Mouse (Mus musculus) cortical plate, adult 2 months (tissue): ENCODE results near the gene Mgat2. TPM values are rescaled to one million over a fixed set of nuclear protein-coding genes. Genes with fewer than 3 reads are reported as not detected.

Experiments
- H3K27ac ChIP-seq: fragments of 200-500 bp; 2 replicates; pipeline ENCODE4 v1.5.1; 2012; ENCODE audit warnings: low read length, control low read depth, inconsistent platforms; ENCODE audit not compliant: insufficient read depth
- H3K4me1 ChIP-seq: fragments of 200-500 bp; 2 replicates; pipeline ENCODE4 v1.6.1; 2011; ENCODE audit warnings: low read length; ENCODE audit not compliant: control insufficient read depth, insufficient read depth
- H3K4me3 ChIP-seq: fragments of 200-500 bp; 2 replicates; pipeline ENCODE4 v1.5.1; 2011; ENCODE audit warnings: mild to moderate bottlenecking, low read length, control low read depth; ENCODE audit not compliant: insufficient read depth
- CTCF ChIP-seq: fragments of 200-500 bp; IDR thresholded peaks from 2 replicates; pipeline ENCODE4 v1.5.1; 2011; ENCODE audit warnings: mild to moderate bottlenecking, control low read depth, low read length; ENCODE audit not compliant: insufficient read depth; ENCODE audit errors: extremely low read depth
- POLR2A ChIP-seq: fragments of 200-500 bp; IDR thresholded peaks from 2 replicates; pipeline ENCODE4 v1.6.1; 2011; ENCODE audit warnings: mild to moderate bottlenecking, low read length, control low read depth; ENCODE audit not compliant: insufficient read depth; ENCODE audit errors: extremely low read depth
- polyA plus RNA-seq: library from polyadenylated mRNA; depleted of rRNA; stranded (reverse); fragments of >200 nt; gene quantifications from 2 replicates; pipeline ENCODE4 v1.2.3, GENCODE M21; 2012; rRNA removed

Mgat2 gene
- polyA plus RNA-seq: 15.2 and 15.3 TPM in 2 replicates

GRCm38 (mm10) chr12:69183583-69184308 is at the start of gene Mgat2, which contains the start of gene Rpl36al:
TSS of gene Mgat2 (plus strand) at chr12:69184157.
TSS of gene Rpl36al (minus strand) at chr12:69184083.
- Histone ChIP-seq H3K27ac (peak within 1 kb of the TSS; percentile 93), H3K4me1 (peaks cover 1% of the 10 kb centered on the region; the same call in 1 of the 2 replicates), H3K4me3 (peak within 1 kb of the TSS; percentile 63)
- TF ChIP-seq CTCF (no peak), POLR2A (peak; percentile 83)

GRCm38 (mm10) chr12:69139201-69139600 is 44.8 kb upstream of the Mgat2 start:
- Histone ChIP-seq H3K4me1 (no peaks in the 10 kb centered on the region), H3K4me3 (no peak overlapping the region), H3K27ac (no peak overlapping the region)
- TF ChIP-seq CTCF (no peak), POLR2A (no peak)

- TF ChIP-seq POLR2A (no peak), CTCF (no peak)
- no peak overlapping the region for H3K4me3 ChIP-seq
- H3K27ac ChIP-seq: no peak overlapping the region
- no peaks in the 10 kb centered on the region for H3K4me1 ChIP-seq
These were observed 44.1 kb upstream of the Mgat2 start for GRCm38 (mm10) chr12:69139841-69140240.

GRCm38 (mm10) chr12:69143460-69143859 is 40.5 kb upstream of the Mgat2 start:
- H3K4me3 ChIP-seq: no peak overlapping the region
- no peak overlapping the region for H3K27ac ChIP-seq
- no peaks in the 10 kb centered on the region for H3K4me1 ChIP-seq
- TF ChIP-seq POLR2A (no peak), CTCF (no peak)

- TF ChIP-seq POLR2A (no peak), CTCF (no peak)
- H3K4me1 ChIP-seq: no peaks in the 10 kb centered on the region
- H3K27ac ChIP-seq: no peak overlapping the region
- H3K4me3 ChIP-seq: no peak overlapping the region
These were observed 36.7 kb upstream of the Mgat2 start for GRCm38 (mm10) chr12:69147166-69147735.

GRCm38 (mm10) chr12:69150049-69150448 is 33.9 kb upstream of the Mgat2 start:
- TF ChIP-seq POLR2A (no peak), CTCF (no peak)
- H3K4me1 ChIP-seq: no peaks in the 10 kb centered on the region
- no peak overlapping the region for H3K4me3 ChIP-seq
- H3K27ac ChIP-seq: no peak overlapping the region

GRCm38 (mm10) chr12:69155923-69156322 is 28.0 kb upstream of the Mgat2 start:
- no peak for TF ChIP-seq CTCF
- Histone ChIP-seq H3K27ac (no peak overlapping the region), H3K4me3 (no peak overlapping the region), H3K4me1 (peaks cover 3% of the 10 kb centered on the region; the same call in 1 of the 2 replicates)

- Histone ChIP-seq H3K4me3 (no peak overlapping the region), H3K4me1 (peaks cover 3% of the 10 kb centered on the region; the same call in 1 of the 2 replicates), H3K27ac (no peak overlapping the region)
- TF ChIP-seq CTCF: no peak
- no peak for TF ChIP-seq POLR2A
These were observed 27.5 kb upstream of the Mgat2 start for GRCm38 (mm10) chr12:69156436-69156835.

GRCm38 (mm10) chr12:69157107-69157506 is 26.9 kb upstream of the Mgat2 start:
- H3K27ac ChIP-seq: no peak overlapping the region
- H3K4me1 ChIP-seq: peaks cover 3% of the 10 kb centered on the region; the same call in 1 of the 2 replicates
- 0 out of 2 replicates have a peak, but pooled peaks have one; percentile 21 for TF ChIP-seq POLR2A
- no peak for TF ChIP-seq CTCF
- H3K4me3 ChIP-seq: no peak overlapping the region

- TF ChIP-seq POLR2A: no peak
- no peak for TF ChIP-seq CTCF
- H3K4me1 ChIP-seq: peaks cover 3% of the 10 kb centered on the region; the same call in 1 of the 2 replicates
- peak overlapping the region; percentile 69 for H3K4me3 ChIP-seq
- peak overlapping the region; percentile 30 for H3K27ac ChIP-seq
These were observed 25.6 kb upstream of the Mgat2 start for GRCm38 (mm10) chr12:69158366-69158764.
